Mouse (Mus musculus) liver, postnatal 0 days (tissue): ENCODE data around the gene Hlcs.

Source experiments
- CTCF ChIP-seq: sonication (generic); IDR thresholded peaks from 2 replicates; pipeline ENCODE4 v1.5.1; 2016; ENCODE audit warnings: antibody characterized with exemption, low read depth
- EP300 ChIP-seq: IDR thresholded peaks from 2 replicates; pipeline ENCODE4 v1.6.1; 2016; ENCODE audit warnings: antibody characterized with exemption, low read depth, mild to moderate bottlenecking

- TF ChIP-seq CTCF (no peak), EP300 (no peak)
Measured at GRCm38 (mm10) chr16:94162000-94162399, 151.4 kb downstream of the Hlcs start.
